Mouse (Mus musculus) urinary bladder, postnatal 25 days (tissue): ENCODE data around the gene Oog2.
"Not testable (repeated sequence)": the region's sequence is repeated elsewhere in the genome, so short reads cannot be mapped to it uniquely, and the experiment has no call there.

Experiments used
- DNase-seq: peaks from one replicate; pipeline ENCODE4 v3.0.0; 2022; ENCODE audit warnings: low spot score

Oog2 gene

DNA sequence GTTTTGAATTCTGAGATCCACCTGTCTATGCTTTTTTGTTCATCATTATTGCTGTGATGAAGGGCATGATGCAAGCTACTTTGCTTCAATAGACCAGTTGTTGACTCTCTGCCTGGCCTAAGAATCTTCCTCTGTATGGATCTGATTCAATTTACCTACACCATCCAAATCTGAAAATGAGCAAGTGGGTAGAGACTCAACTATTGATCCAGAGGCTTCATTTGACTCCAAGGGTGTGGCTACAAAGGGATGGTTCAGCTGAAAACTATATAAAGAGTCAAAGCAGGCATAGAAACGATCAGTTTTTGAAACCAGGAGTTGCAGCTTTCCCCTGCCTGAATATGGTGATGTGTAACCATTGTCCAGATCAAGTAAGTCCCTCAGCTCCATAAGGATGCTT lies at the start of gene Oog2:
TSS of gene Oog2 (plus strand) at position 301 of the 400 bp plus-strand sequence.
- DNase-seq: no peak

DNA sequence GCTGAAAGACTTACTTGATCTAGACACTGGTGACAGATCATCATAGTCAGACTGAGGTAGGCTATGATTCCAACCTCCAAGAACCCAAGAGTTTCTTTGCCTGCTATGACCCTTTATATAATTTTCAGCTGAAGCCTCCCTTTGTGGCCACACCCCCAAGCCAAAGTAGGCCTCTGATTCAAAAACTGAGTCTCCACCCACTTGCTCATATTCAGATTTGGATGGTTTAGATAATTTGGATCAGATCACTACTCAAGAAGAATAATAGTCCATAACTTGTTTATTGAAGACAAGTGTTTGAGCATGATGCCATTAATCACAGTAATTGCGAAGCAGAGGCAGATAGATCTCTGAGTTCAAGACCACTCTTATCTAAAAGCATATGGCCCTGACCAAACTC lies 28.0 kb upstream of the Oog2 start, which contains the start of gene Oog3:
TSS of gene Oog3 (minus strand) at position 101 of the 400 bp plus-strand sequence.
- no peak for DNase-seq

DNA sequence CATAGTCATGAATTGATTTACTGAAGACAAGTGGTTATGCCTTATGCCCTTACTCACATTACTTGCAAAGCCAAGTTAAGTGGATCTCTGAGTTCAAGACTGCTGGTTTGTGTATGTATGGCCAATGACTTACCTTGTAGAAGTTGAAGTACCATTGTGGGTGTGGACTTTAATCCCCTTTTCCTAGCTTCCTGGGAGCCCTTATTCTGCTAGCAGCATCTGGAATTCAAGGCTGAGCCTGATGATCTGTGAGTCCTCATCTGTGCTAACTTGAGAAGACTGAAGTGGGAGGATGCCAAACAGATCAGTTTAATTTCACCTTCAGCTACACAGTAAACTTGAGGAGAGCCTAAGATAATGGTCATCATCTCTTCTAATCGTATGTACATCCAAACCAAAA lies 22.7 kb downstream of the Oog2 start, which contains the start of gene C87977:
TSS of gene C87977 (minus strand) at position 101 of the 400 bp plus-strand sequence.
- DNase-seq: not testable (repeated sequence)
